ENCODE assay signal across 19 mouse cellular contexts in the genomic region with DNA sequence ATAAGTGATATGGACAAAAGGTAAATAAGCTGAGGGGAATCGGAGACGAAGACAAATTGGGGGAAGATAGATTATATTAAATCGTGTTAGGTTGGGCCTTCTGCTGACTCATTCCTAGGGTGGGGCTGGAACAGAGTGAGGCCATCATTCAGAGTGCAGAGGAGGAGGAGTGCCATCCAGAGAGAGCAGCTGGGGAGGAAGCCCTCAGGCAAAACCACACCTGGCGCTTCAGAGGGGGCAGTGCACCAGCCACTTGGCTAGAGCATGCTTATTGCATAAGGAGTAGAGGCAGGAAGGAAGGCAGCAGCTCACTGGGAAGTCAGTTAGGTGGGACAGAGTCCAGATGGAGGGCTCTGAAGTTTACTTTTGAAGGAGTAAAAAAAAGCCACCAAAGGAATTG. TPM values are rescaled to one million over a fixed set of nuclear protein-coding genes. Genes with fewer than 3 reads are reported as not detected.
DNase-seq lines count a peak whose midpoint lies in the region; ATAC-seq and TF ChIP-seq lines count a peak whose summit lies in the region.
"Had no signal": no experiment of that assay in that cellular context is flagged by ENCODE, and none has a peak within 500 bp of the region (broad histone marks: within the 10 kb centered on the region; RNA-seq: fewer than 3 reads in every experiment).

No protein-coding gene starts in this region.

- H3K79me2 ChIP-seq in CH12.LX (replicated peaks; ENCODE audit: control insufficient read depth, extremely low read depth, insufficient read depth, poor library complexity, severe bottlenecking): no peaks in the 10 kb centered on the region

- no peak overlapping the region for H3K27ac ChIP-seq in liver, embryonic 11.5 days (ENCODE audit: low read depth, low read length)
- H3K27ac ChIP-seq in CH12.LX (ENCODE audit: insufficient read depth, low read depth): no peak overlapping the region
- no peak overlapping the region for H3K27ac ChIP-seq in midbrain, embryonic 14.5 days (replicated peaks; ENCODE audit: low read depth, low read length)
- H3K27ac ChIP-seq: embryonic facial prominence, embryonic 13.5 days; forebrain, embryonic 10.5 days; heart, embryonic 13.5 days; hindbrain, embryonic 10.5 days; kidney, postnatal 0 days; layer of hippocampus, adult 2 months had no signal

- H3K27me3 ChIP-seq in liver, embryonic 11.5 days (replicated peaks; ENCODE audit: control insufficient read depth, insufficient read depth, low read length): no peaks in the 10 kb centered on the region
- no peaks in the 10 kb centered on the region for H3K27me3 ChIP-seq in CH12.LX (replicated peaks)
- H3K27me3 ChIP-seq in midbrain, embryonic 14.5 days (ENCODE audit: control insufficient read depth, insufficient read depth, low read length): no peaks in the 10 kb centered on the region
- H3K27me3 ChIP-seq: embryonic facial prominence, embryonic 13.5 days; heart, embryonic 13.5 days had no signal

- no peak for TF ChIP-seq RAD21 in CH12.LX (IDR thresholded peaks at IDR 0.05; ENCODE audit: low read depth, low read length)

- in situ Hi-C loops in CH12.LX (cut with MboI; ENCODE audit: low pct_ligation_motif_present, low pct_unique_long_range_greater_than_20kb, low sequenced_read_pairs): no loop called here

- no peaks in the 10 kb centered on the region for H3K4me1 ChIP-seq in liver, embryonic 11.5 days (replicated peaks; ENCODE audit: control insufficient read depth, insufficient read depth, low read length)
- peaks cover 3 to 16% of the 10 kb centered on the region in 2 experiments; a peak in 3 of 4 replicates for H3K4me1 ChIP-seq in CH12.LX (ENCODE audit: control insufficient read depth in 1 of 2, insufficient read depth in 2 of 2)
- H3K4me1 ChIP-seq in midbrain, embryonic 14.5 days (ENCODE audit: control insufficient read depth, insufficient read depth, low read length): no peaks in the 10 kb centered on the region
- H3K4me1 ChIP-seq: embryonic facial prominence, embryonic 13.5 days; forebrain, embryonic 10.5 days; hindbrain, embryonic 10.5 days had no signal

- TF ChIP-seq CTCF in CH12.LX (conservative IDR thresholded peaks at IDR 0.05 in 1 of 2, IDR thresholded peaks at IDR 0.05 in 1 of 2; ENCODE audit: low read depth in 2 of 2, low read length in 2 of 2): no peak

- ATAC-seq in liver, embryonic 11.5 days (replicated peaks; ENCODE audit: low FRiP score): no peak; the same call in 1 of the 2 replicates
- peak; percentile 99 for ATAC-seq in granulocyte monocyte progenitor cell, adult 5-6 weeks (replicated peaks; ENCODE audit: poor library complexity, severe bottlenecking)
- no peak for ATAC-seq in erythroid progenitor cell, adult 5-6 weeks (replicated peaks; ENCODE audit: low FRiP score, poor library complexity, severe bottlenecking)
- no peak for ATAC-seq in midbrain, embryonic 14.5 days (ENCODE audit: low FRiP score, low TSS enrichment)
- ATAC-seq: CD4-positive, CD25-positive, alpha-beta regulatory T cell, adult 4 months; intestine, embryonic 16.5 days had no signal

- 74% methylated on average over 4 of the region's 4 CpGs for WGBS in liver, embryonic 11.5 days
- WGBS in midbrain, embryonic 14.5 days: 90% methylated on average over 4 of the region's 4 CpGs

- H3K9ac ChIP-seq in liver, embryonic 11.5 days (ENCODE audit: low read depth, low read length): no peak overlapping the region
- H3K9ac ChIP-seq in CH12.LX (ENCODE audit: insufficient read depth, low read depth): no peak overlapping the region
- no peak overlapping the region for H3K9ac ChIP-seq in midbrain, embryonic 14.5 days (replicated peaks; ENCODE audit: low read length)
- H3K9ac ChIP-seq: embryonic facial prominence, embryonic 13.5 days; heart, embryonic 13.5 days had no signal

- TF ChIP-seq POLR2A in CH12.LX (IDR thresholded peaks at IDR 0.05; ENCODE audit: low read depth, low read length): no peak

- dilution Hi-C loops in CH12.LX (cut with MboI; ENCODE audit: extremely low pct_ligation_motif_present, extremely low pct_unique_long_range_greater_than_20kb, low sequenced_read_pairs): no loop called here

- no peak overlapping the region for H3K4me2 ChIP-seq in liver, embryonic 11.5 days
- no peak overlapping the region for H3K4me2 ChIP-seq in CH12.LX (ENCODE audit: insufficient read depth, low read depth, poor library complexity, severe bottlenecking)
- H3K4me2 ChIP-seq in midbrain, embryonic 14.5 days (ENCODE audit: low read length): no peak overlapping the region
- H3K4me2 ChIP-seq: embryonic facial prominence, embryonic 13.5 days; heart, embryonic 13.5 days; midbrain, embryonic 11.5 days had no signal

- no peaks in the 10 kb centered on the region for H3K9me3 ChIP-seq in liver, embryonic 11.5 days (ENCODE audit: control insufficient read depth, low read length)
- H3K9me3 ChIP-seq in CH12.LX (replicated peaks; ENCODE audit: low read length): no peaks in the 10 kb centered on the region
- no peaks in the 10 kb centered on the region for H3K9me3 ChIP-seq in midbrain, embryonic 14.5 days (ENCODE audit: control insufficient read depth, low read length)
- H3K9me3 ChIP-seq: embryonic facial prominence, embryonic 13.5 days; forebrain, embryonic 10.5 days; heart, embryonic 13.5 days; hindbrain, embryonic 10.5 days had no signal

- H3K36me3 ChIP-seq in liver, embryonic 11.5 days (ENCODE audit: control insufficient read depth, insufficient read depth, low read length): no peaks in the 10 kb centered on the region
- H3K36me3 ChIP-seq in CH12.LX (replicated peaks in 1 of 2; ENCODE audit: control insufficient read depth in 1 of 2, insufficient read depth in 1 of 2, low read length in 1 of 2): no peaks in the 10 kb centered on the region
- H3K36me3 ChIP-seq in midbrain, embryonic 14.5 days (ENCODE audit: control insufficient read depth, insufficient read depth, low read length): no peaks in the 10 kb centered on the region
- H3K36me3 ChIP-seq: embryonic facial prominence, embryonic 13.5 days; forebrain, embryonic 10.5 days; heart, embryonic 13.5 days; hindbrain, embryonic 10.5 days had no signal

- no peak overlapping the region for H3K4me3 ChIP-seq in liver, embryonic 11.5 days (ENCODE audit: low read depth, low read length)
- H3K4me3 ChIP-seq in CH12.LX (replicated peaks in 1 of 3; ENCODE audit: low read depth in 2 of 3, low read length in 2 of 3, poor library complexity in 1 of 3): no peak overlapping the region
- H3K4me3 ChIP-seq in midbrain, embryonic 14.5 days (replicated peaks; ENCODE audit: low read depth, low read length): no peak overlapping the region
- H3K4me3 ChIP-seq: embryonic facial prominence, embryonic 13.5 days; forebrain, embryonic 10.5 days; heart, embryonic 13.5 days; hindbrain, embryonic 10.5 days; layer of hippocampus, adult 2 months had no signal

- peak; percentile 4 for DNase-seq in liver
- DNase-seq in liver, embryonic 11.5 days (ENCODE audit: low spot score): no peak
- peak; percentile 65 for DNase-seq in CH12.LX (ENCODE audit: extremely low read depth)
- peak; percentile 36 for DNase-seq in thymus, postnatal 25 days
- no peak for DNase-seq in urinary bladder, adult 2 months (ENCODE audit: low spot score)
- DNase-seq in midbrain, embryonic 14.5 days: no peak
- DNase-seq: cerebellum, postnatal 36 days; gastrocnemius, postnatal 36 days had no signal

- peak; percentile 50; the same call in 1 of the 2 replicates for TF ChIP-seq EP300 in CH12.LX (IDR thresholded peaks at IDR 0.05; ENCODE audit: low read length)

TF ChIP-seq in CH12.LX, 34 proteins besides CTCF, POLR2A, EP300 and RAD21:
- no peak for TF ChIP-seq NRF1 (IDR thresholded peaks at IDR 0.05; ENCODE audit: low read depth, low read length)
- peak; percentile 47; the same call in 1 of the 2 replicates for TF ChIP-seq TCF12 (IDR thresholded peaks at IDR 0.05; ENCODE audit: low read depth, low read length)

RNA-seq across cellular contexts. Expression of a gene that starts 51.0 kb away (rescaled TPM):
- 1.7 and 2.5 TPM in 2 replicates for polyA plus RNA-seq in liver, embryonic 11.5 days (2014; fragmentation: Nextera tagmentation; extraction: Ambion mirVana)
- total RNA-seq in CH12.LX (2012; rRNA removed) (13.1 and 13.3 TPM in 2 replicates), CH12.LX (2014; rRNA removed) (27.3 and 31.7 TPM in 2 replicates)
- 32.0 and 36.2 TPM in 2 replicates for polyA plus RNA-seq in CH12.LX (2012; ENCODE audit: insufficient read length, low read depth)
- total RNA-seq in granulocyte monocyte progenitor cell, adult 5-6 weeks (2014; fragmentation: Nextera tagmentation): 0.34 TPM in 1 of 2 replicates, not detected in the other
- 0.26 and 1.2 TPM in 2 replicates for total RNA-seq in granulocyte monocyte progenitor cell, adult 5-6 weeks (2017)
- 14.4 and 16.8 TPM in 2 replicates for total RNA-seq in erythroid progenitor cell, adult 5-6 weeks (2015; ENCODE audit: low replicate concordance)
- 7.7 and 9.8 TPM in 2 replicates for total RNA-seq in erythroid progenitor cell, adult 5-6 weeks (2017; ENCODE audit: low replicate concordance)
- polyA plus RNA-seq in urinary bladder, adult 2 months (2012; rRNA removed): 1.8 and 2.3 TPM in 2 replicates
- 0.19 and 0.61 TPM in 2 replicates for polyA plus RNA-seq in midbrain, embryonic 14.5 days (2014; fragmentation: Nextera tagmentation; extraction: Ambion mirVana)

Comparison
In these comparisons a context has a peak if more than half of its experiments do, and no peak if none do; other contexts are left out.
1. DNase-seq: peak in liver (single experiment), CH12.LX (single experiment) and thymus, postnatal 25 days (single experiment); none in liver, embryonic 11.5 days (single experiment), urinary bladder, adult 2 months (single experiment) and midbrain, embryonic 14.5 days (single experiment).